ENCODE assay signal across 27 mouse cellular contexts in genomic region chrX:7570481-7571175, GRCm38 (mm10). TPM values are rescaled to one million over a fixed set of nuclear protein-coding genes. Genes with fewer than 3 reads are reported as not detected.
A peak's percentile ranks its signal among the peaks of the same experiment; 100 is the strongest.
DNase-seq lines count a peak whose midpoint lies in the region; ATAC-seq and TF ChIP-seq lines count a peak whose summit lies in the region.
"Had no signal": no experiment of that assay in that cellular context is flagged by ENCODE, and none has a peak within 500 bp of the region (broad histone marks: within the 10 kb centered on the region; RNA-seq: fewer than 3 reads in every experiment).

No protein-coding gene starts in this region.

- no peaks in the 10 kb centered on the region for H3K36me3 ChIP-seq in hindbrain, embryonic 12.5 days
- H3K36me3 ChIP-seq: embryonic facial prominence, embryonic 12.5 days; heart, embryonic 15.5 days; limb, embryonic 12.5 days had no signal

- TF ChIP-seq POLR2A in cerebellum, adult 2 months (IDR thresholded peaks at IDR 0.05; ENCODE audit: borderline replicate concordance, insufficient read depth, low read length), result no peak

- DNase-seq in cerebellum, adult 2 months, result no peak
- DNase-seq in cerebellum, adult 11-12 months, result no peak
- DNase-seq in heart, postnatal 4 days, result peak; percentile 39
- no peak for DNase-seq in heart, postnatal 25 days (ENCODE audit: low spot score)
- peak; percentile 78 for DNase-seq in CD4-positive, CD25-positive, alpha-beta regulatory T cell, adult 2 months (ENCODE audit: low read depth, low spot score)
- peak; percentile 75 for DNase-seq in T-cell, adult 2 months (ENCODE audit: low spot score)
- no peak for DNase-seq in c-Kit-positive CD71-positive TER-119-positive erythroid progenitor cells, embryonic 14.5 days (ENCODE audit: low spot score)
- DNase-seq: gastrocnemius, postnatal 25 days; kidney, adult 2 months; lung, adult 18-20 months; lung, postnatal 10 days; thymus, postnatal 36 days had no signal

- no peak for ATAC-seq in hindbrain, embryonic 12.5 days (ENCODE audit: low FRiP score)

- no peaks in the 10 kb centered on the region for H3K27me3 ChIP-seq in cerebellum, adult 2 months (ENCODE audit: control insufficient read depth, insufficient read depth, low read length)
- no peaks in the 10 kb centered on the region for H3K27me3 ChIP-seq in hindbrain, embryonic 12.5 days
- H3K27me3 ChIP-seq: embryonic facial prominence, embryonic 12.5 days; heart, embryonic 15.5 days; limb, embryonic 12.5 days had no signal

- no peak overlapping the region for H3K9ac ChIP-seq in hindbrain, embryonic 12.5 days
- H3K9ac ChIP-seq: embryonic facial prominence, embryonic 12.5 days; heart, embryonic 15.5 days; limb, embryonic 12.5 days had no signal

- no peak for TF ChIP-seq CTCF in cerebellum, adult 2 months (IDR thresholded peaks at IDR 0.05; ENCODE audit: borderline replicate concordance, insufficient read depth, low read depth, low read length)

- peaks cover 4% of the 10 kb centered on the region for H3K4me1 ChIP-seq in cerebellum, adult 2 months (ENCODE audit: control insufficient read depth, insufficient read depth, low read length)
- H3K4me1 ChIP-seq in hindbrain, embryonic 12.5 days, result peaks cover 16% of the 10 kb centered on the region
- H3K4me1 ChIP-seq: embryonic facial prominence, embryonic 12.5 days had no signal

- no peaks in the 10 kb centered on the region; the same call in 1 of the 2 replicates for H3K9me3 ChIP-seq in hindbrain, embryonic 12.5 days (replicated peaks)
- H3K9me3 ChIP-seq: embryonic facial prominence, embryonic 12.5 days; heart, embryonic 15.5 days had no signal

- H3K4me3 ChIP-seq in cerebellum, adult 2 months (replicated peaks; ENCODE audit: insufficient read depth, low read depth, low read length), result no peak overlapping the region
- H3K4me3 ChIP-seq in hindbrain, embryonic 12.5 days, result no peak overlapping the region
- H3K4me3 ChIP-seq: embryonic facial prominence, embryonic 12.5 days; heart, adult 2 months; heart, embryonic 15.5 days; limb, embryonic 12.5 days had no signal

- intact Hi-C loops in heart, postnatal 25 days (cut with DNase I), result loop anchor here (5.0 kb wide), 1 partner anchor 77 kb away; no protein-coding TSS in a partner anchor

- H3K27ac ChIP-seq in cerebellum, adult 2 months (ENCODE audit: insufficient read depth, low read length), result 0 out of 2 replicates have a peak overlapping the region, but pooled peaks have one; percentile 39
- H3K27ac ChIP-seq in hindbrain, embryonic 12.5 days, result no peak overlapping the region
- H3K27ac ChIP-seq: embryonic facial prominence, embryonic 12.5 days; heart, adult 2 months; heart, embryonic 15.5 days; kidney, postnatal 0 days; limb, embryonic 12.5 days; stomach, postnatal 0 days had no signal

- H3K4me2 ChIP-seq in hindbrain, embryonic 12.5 days (replicated peaks), result no peak overlapping the region
- H3K4me2 ChIP-seq: embryonic facial prominence, embryonic 12.5 days; heart, embryonic 15.5 days; limb, embryonic 12.5 days; liver, embryonic 11.5 days; midbrain, embryonic 11.5 days had no signal

- 35% methylated on average over 7 of the region's 7 CpGs for WGBS in cerebellum, adult 2 months
- 63% methylated on average over 7 of the region's 7 CpGs for WGBS in hindbrain, embryonic 12.5 days

RNA-seq across cellular contexts. Expression of gene Foxp3, which starts 2.8 kb away (rescaled TPM):
- 0.03 TPM in 1 of 2 replicates, not detected in the other for polyA plus RNA-seq in cerebellum, adult 2 months (2012; rRNA removed)
- not detected for total RNA-seq in heart, postnatal 4 days (2021)
- total RNA-seq in heart, postnatal 25 days (2021), result not detected
- 0.30 TPM in 1 of 2 replicates, not detected in the other for polyA plus RNA-seq in hindbrain, embryonic 12.5 days (2016; fragmentation: Nextera tagmentation; extraction: Ambion mirVana)
- total RNA-seq: adrenal gland, adult 18-20 months; heart, adult 2 months; layer of hippocampus, adult 18-20 months had no signal
- polyA plus RNA-seq: embryonic facial prominence, embryonic 12.5 days; forebrain, embryonic 11.5 days; heart, adult 2 months; heart, embryonic 15.5 days; hindbrain, embryonic 11.5 days; kidney, postnatal 0 days; limb, embryonic 12.5 days; liver, embryonic 11.5 days; stomach, postnatal 0 days had no signal

RNA-seq across cellular contexts. Expression of gene Ppp1r3f, which starts 3.5 kb away (rescaled TPM):
- polyA plus RNA-seq in cerebellum, adult 2 months (2012; rRNA removed), result 20.6 and 21.4 TPM in 2 replicates
- total RNA-seq in heart, postnatal 4 days (2021), result 1 to 10 TPM; 2.7 to 2.8 TPM
- 1 to 10 TPM; 2.2 to 2.5 TPM for total RNA-seq in heart, postnatal 25 days (2021)
- polyA plus RNA-seq in hindbrain, embryonic 12.5 days (2016; fragmentation: Nextera tagmentation; extraction: Ambion mirVana), result 4.9 and 5.1 TPM in 2 replicates

RNA-seq across cellular contexts. Expression of gene Ccdc22, which starts 34.7 kb away (rescaled TPM):
- polyA plus RNA-seq in cerebellum, adult 2 months (2012; rRNA removed), result 31.7 and 33.4 TPM in 2 replicates
- total RNA-seq in heart, postnatal 4 days (2021), result 10 to 100 TPM; 12.1 to 12.7 TPM
- total RNA-seq in heart, postnatal 25 days (2021), result 10 to 100 TPM; 11.6 to 11.9 TPM
- polyA plus RNA-seq in hindbrain, embryonic 12.5 days (2016; fragmentation: Nextera tagmentation; extraction: Ambion mirVana), result 30.9 and 32.6 TPM in 2 replicates

RNA-seq across cellular contexts. Expression of gene Cacna1f, which starts 36.3 kb away (rescaled TPM):
- polyA plus RNA-seq in cerebellum, adult 2 months (2012; rRNA removed), result 0.08 and 0.13 TPM in 2 replicates
- not detected for total RNA-seq in heart, postnatal 4 days (2021)
- total RNA-seq in heart, postnatal 25 days (2021), result not detected
- polyA plus RNA-seq in hindbrain, embryonic 12.5 days (2016; fragmentation: Nextera tagmentation; extraction: Ambion mirVana), result 0.08 and 0.14 TPM in 2 replicates
- total RNA-seq: adrenal gland, adult 18-20 months; gastrocnemius, postnatal 25 days; heart, adult 2 months; layer of hippocampus, adult 18-20 months; layer of hippocampus, postnatal 25 days; neutrophil, adult 5-6 weeks had no signal
- polyA plus RNA-seq: forebrain, embryonic 11.5 days; heart, embryonic 15.5 days; hindbrain, embryonic 11.5 days; kidney, adult 2 months; limb, embryonic 12.5 days; midbrain, embryonic 11.5 days; stomach, postnatal 0 days had no signal

Comparison
In these comparisons a context has a peak if more than half of its experiments do, and no peak if none do; other contexts are left out.
1. DNase-seq: peak in heart, postnatal 4 days (single experiment), CD4-positive, CD25-positive, alpha-beta regulatory T cell, adult 2 months (single experiment) and T-cell, adult 2 months (single experiment); none in cerebellum, adult 2 months (0 of 2), cerebellum, adult 11-12 months (single experiment), heart, postnatal 25 days (single experiment) and c-Kit-positive CD71-positive TER-119-positive erythroid progenitor cells, embryonic 14.5 days (single experiment).